Mouse (Mus musculus): ENCODE results near the gene Ispd.

DNA sequence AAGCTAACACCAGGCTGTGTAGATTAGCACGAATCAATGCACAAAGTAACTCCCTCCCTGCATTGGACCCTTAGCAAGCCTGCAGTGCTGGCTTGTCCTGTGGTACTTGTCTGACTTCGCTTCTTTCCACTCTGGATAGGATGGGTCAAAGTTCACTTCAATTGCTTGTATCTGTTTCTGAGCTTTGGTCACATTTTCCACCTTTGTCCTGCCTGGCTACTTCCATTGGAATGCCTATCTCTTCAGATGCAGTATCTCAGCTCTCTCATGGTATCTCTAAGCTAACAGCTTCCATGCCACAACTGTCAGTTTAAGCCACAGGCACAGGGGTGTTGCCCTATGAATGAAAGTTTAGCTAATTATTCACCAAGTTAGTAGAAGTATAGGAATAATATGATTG lies 142.3 kb downstream of the Ispd start:
- no peak for TF ChIP-seq POLR2A (IDR thresholded peaks at IDR 0.05; ENCODE audit: low read depth, low read length)
- no peak for TF ChIP-seq CTCF (conservative IDR thresholded peaks at IDR 0.05; ENCODE audit: insufficient read depth, insufficient read length, low read depth, low read length)
